Mouse (Mus musculus): ENCODE measurements around the gene Gtf2e1.
A peak's percentile ranks its signal among the peaks of the same experiment; 100 is the strongest.

Gene Gtf2e1

GRCm38 (mm10) chr16:37546312-37546711 is 6.7 kb upstream of the Gtf2e1 start:
- DNase-seq (ENCODE audit: low spot score) = no peak

DNA sequence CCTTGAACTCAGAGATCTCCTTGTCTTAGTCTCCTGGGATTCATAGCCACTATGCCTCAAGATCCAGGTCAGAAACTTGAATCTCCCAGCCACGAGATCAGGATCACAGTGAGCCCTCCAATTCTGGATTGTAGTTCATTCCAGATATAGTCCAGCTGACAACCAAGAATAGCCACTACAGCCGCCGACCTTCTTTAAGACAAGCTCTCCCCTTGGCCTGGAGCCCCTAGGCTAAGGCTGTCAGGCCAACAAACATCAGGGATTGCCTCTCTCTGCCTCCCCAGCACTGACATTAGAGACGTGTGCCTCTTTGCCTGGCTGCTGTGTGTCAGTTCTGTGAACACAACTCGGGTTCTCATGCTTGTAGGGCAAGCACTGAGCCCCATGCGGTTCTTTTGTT is 1.2 kb upstream of the Gtf2e1 start:
- no peak for DNase-seq (ENCODE audit: low spot score)

GRCm38 (mm10) chr16:37539240-37539610 is 364 bp downstream of the Gtf2e1 start:
- DNase-seq (ENCODE audit: low spot score) = no peak

DNA sequence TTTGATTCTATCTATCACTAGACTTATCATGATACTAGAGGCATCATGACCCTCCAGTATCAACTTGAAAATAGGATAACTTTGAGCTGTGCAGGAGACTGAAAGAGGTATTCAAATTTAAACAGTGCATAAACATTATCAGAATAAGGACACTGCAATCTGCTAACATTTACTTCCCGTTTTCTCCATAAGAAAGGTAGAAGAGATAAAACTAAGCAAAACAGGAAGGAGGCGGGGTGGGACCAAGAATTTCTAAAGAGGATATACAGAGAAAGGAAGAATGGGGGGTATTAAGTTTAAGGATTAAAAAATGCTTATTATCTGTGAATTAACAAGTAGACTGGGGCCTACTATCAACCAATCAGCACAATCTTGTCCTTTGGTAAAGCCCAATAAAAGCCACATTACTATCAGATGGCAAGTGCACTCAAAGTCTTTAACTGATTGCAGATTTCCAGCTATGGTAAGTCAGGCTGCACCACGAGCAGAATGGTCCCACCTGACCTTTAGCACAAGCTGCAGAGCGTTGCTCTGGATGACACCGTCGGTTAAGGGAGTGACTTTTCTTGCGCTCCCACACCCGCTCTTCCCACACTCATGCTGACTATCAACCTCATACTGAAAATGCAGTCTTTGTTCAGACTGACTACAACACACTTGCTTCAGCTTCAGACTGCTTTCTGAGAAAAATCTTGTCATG is 6.1 kb downstream of the Gtf2e1 start:
- no peak for DNase-seq (ENCODE audit: low spot score)

- DNase-seq (ENCODE audit: low spot score) = no peak
Observed at GRCm38 (mm10) chr16:37532046-37532445, 7.5 kb downstream of the Gtf2e1 start.

- no peak for DNase-seq (ENCODE audit: low spot score)
Observed at GRCm38 (mm10) chr16:37530170-37530569, 9.4 kb downstream of the Gtf2e1 start.

DNA sequence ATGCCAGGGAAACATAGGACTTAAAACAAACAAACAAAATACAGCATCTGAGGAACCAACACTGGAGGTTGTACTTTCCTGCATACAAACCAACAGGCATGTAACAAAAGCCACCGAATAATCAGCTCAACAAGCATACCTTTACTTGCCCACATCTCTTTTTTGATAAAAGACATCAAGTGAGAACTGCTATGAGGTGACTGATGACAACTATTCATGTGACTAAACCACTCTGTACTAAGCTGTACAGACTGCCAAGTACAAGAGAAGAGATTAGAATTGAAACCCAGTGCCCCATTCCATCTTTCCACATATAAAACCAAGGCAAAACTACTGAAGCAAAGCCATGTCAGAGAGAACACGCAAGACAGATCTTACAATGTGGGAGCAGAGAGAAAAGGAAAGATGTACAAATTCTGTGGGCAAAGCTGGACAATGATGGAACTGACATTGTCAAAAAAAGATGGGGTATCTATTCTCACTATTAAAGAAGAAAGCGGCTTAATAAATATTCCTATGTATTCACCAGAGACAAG is 12.8 kb downstream of the Gtf2e1 start:
- no peak for DNase-seq (ENCODE audit: low spot score)

GRCm38 (mm10) chr16:37525121-37525520 is 14.5 kb downstream of the Gtf2e1 start:
- DNase-seq (ENCODE audit: low spot score) = no peak

GRCm38 (mm10) chr16:37522100-37522697 is 17.4 kb downstream of the Gtf2e1 start:
- DNase-seq (ENCODE audit: low spot score) = no peak

DNA sequence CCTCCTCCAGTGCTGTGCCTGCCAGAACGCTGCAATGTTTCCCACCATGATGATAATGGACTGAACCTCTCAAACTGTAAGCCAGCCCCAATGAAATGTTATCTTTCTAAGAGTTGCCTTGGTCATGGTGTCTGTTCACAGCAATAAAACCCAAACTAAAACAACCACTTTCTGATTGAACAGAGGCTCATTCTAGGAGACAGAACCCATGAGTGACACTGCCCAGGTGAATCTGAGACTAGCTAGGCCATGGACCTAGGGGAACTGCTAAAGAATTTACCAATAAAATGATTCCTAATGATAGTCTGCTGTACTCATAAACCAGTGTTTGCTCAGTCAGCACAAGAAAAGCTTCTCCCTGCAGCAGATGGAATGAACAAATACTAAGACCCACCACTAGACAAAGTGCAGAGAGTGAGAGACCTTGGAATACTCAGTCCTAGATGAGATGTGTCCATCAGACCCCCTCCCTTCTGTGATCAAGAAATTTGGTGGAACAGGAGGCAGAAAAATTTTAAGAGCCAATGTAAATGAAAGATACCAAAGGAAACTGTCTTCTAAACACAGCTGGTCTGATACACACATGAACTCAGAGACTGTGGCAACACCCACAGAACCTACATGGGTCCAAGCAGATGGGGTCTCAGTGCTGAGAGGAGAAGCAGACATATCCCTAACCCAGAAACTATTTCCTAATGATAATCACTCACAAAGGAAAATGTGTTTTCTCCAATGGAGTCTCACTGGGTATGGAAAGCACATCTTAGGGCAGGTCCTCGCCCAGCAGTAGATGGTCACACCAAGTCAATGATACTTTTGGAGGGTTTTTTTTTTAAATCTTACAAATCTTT is 19.2 kb downstream of the Gtf2e1 start:
- no peak for DNase-seq (ENCODE audit: low spot score)

DNA sequence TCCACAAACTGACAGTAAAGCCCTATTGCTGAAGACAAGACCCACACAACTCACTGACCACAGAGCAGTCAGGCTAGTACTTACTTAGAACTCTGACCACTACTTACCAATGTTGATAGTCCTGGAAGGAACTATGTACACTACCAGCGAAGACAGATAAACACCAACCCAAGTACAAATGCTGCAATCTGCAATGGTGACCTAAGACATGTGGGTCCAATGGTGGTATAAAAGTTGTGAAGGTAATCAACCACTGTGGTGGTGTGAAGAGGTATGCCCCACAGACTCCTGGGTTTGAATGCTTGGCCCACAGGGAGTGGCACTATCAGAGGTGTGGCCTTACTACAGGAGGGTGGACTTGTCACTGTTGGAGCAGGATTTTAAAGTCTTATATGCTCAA is 19.9 kb downstream of the Gtf2e1 start:
- DNase-seq (ENCODE audit: low spot score) = no peak

DNA sequence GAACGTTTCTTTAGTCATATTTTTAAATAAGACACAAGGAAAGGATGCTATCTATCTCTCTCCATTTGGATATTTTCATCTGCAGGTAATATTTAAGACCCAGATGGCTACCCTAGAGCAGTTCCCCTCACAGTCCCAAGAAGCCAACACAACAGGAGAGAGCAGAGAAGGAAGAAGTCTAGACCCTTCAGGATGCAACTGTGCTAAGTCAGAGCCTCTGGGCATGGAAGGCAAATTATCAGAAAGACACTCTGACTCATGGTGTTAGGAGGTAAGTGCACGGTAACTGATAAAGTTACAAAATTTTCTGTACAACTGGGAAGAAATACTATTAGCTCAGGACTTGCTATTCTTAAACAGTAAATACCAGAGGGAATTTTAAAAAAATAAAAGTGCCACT is 20.9 kb downstream of the Gtf2e1 start:
- no peak for DNase-seq (ENCODE audit: low spot score)

DNA sequence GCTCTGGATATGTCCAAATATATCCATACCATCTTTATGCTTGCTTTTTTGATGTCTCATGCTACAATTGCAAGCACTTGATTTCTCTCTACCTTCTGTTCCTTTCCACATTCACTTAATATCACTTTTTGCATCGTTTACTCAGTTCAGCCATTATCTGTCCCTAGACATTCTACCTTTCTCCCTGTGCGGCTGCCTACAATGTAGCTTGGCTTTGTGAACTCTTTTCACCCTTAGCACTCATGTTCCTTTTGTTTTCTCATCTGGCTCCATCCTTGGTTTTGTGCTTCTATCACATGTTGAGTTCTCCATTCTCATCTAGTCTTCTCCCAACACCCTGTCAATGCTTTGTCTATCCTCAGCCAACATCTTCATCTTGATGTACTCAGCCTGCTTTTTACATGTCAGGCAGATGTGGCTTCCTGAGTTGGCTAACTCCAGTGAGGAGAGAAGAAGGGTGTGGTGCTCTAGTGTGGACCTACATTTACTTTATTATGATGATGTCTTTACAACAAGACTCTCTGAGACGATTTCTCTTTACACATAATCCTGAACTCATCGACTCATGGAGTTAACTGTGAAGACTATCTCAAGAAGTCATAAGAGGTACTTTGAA is 21.9 kb downstream of the Gtf2e1 start:
- DNase-seq (ENCODE audit: low spot score) = no peak

DNA sequence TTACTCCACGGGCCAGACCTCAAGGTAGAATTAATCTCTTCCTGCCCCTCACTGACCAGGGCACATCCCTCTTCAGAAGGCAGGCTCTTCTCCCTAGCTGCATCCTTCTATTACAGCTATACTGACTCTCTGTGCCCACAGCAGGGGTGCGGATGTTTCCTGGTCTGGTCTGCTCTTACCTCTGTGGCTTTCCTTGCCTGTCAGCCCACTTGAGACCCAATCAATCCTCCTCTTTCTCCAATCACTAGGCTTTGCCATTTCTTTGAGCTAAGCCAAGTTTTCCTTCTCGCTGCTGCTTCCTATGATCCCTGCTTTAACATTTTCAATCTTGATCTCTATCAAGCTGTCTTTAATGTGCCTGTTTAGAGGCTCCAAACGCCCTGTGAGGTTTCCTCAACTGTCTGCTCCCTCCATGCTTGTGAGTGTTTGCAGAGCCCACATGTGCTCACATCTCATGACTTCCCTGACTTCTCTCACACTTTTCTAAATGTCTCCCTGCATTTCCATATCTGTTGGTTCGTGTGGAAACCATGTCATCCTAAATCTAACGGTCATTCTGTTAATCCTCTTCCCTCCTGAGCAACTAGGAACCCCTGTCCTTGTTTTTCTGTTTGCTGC is 23.1 kb downstream of the Gtf2e1 start:
- no peak for DNase-seq (ENCODE audit: low spot score)

GRCm38 (mm10) chr16:37514644-37515043 is 24.9 kb downstream of the Gtf2e1 start:
- DNase-seq (ENCODE audit: low spot score) = no peak

DNA sequence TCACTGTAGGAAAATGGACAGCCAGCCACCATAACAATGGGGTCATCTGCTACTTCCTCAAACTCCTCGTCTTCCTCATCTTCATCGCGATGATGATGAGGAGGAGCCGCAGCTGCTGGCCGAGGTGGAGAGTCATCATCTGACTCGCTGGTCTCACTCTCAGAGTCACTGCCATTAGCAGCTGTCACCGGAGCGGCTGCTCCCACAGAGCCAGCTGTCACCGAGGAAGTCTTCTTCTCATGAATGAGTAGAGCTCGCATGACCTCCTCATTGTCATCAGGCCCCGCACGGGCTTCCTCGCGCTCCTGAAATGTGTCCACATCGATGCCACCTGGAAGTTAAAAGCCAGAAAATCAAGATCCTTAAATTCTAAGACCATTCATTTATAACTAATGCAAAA is 28.1 kb downstream of the Gtf2e1 start:
- peak; percentile 8 for DNase-seq (ENCODE audit: low spot score)

- DNase-seq (ENCODE audit: low spot score) = no peak
Observed at GRCm38 (mm10) chr16:37506751-37507150, 32.8 kb downstream of the Gtf2e1 start.

DNA sequence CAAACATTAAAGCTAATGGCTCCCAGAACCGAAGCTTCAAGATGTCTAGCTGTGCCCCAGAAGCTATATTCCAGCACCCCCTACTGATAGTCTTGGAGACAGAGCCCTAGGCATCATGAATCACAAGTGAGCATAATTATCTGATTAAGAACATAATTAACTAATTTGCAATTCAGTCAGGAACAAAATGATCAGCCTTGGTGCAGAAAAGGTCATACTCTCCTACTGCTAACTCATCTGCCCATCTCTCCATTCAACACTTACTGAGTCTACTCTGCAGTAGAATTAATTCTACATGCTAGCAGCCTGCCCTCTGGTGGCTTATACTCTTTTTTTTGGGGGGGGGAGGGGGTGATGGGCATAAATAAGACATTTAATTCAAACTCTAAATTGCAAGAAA is 35.1 kb downstream of the Gtf2e1 start:
- DNase-seq (ENCODE audit: low spot score) = no peak

- DNase-seq (ENCODE audit: low spot score) = no peak
Observed at GRCm38 (mm10) chr16:37498581-37498980, 41.0 kb downstream of the Gtf2e1 start.

DNA sequence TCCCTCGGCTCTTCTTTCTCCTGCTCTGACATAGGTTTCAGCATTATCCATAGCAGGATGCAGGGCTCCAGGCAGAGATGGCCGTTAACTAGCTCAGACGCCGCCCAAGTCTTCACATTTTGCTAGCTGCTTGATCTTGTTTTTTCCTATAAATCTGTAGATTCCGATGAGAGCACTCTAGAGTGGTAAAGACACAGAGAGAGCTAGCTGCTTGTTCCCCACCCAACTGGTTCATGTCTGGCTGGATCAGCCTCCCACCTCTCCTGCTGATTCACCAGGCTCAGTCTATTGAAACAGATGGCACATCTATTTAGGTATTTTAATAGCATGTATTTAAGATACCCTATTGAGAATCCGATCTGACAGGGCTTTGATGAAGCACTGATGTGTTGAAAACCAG is 44.6 kb downstream of the Gtf2e1 start:
- DNase-seq (ENCODE audit: low spot score) = no peak

- DNase-seq (ENCODE audit: low spot score) = no peak
Observed at GRCm38 (mm10) chr16:37486826-37487612, 52.6 kb downstream of the Gtf2e1 start.

Measured in retina, embryonic 14.5 days (tissue).